Mouse (Mus musculus) heart, adult 2 months (tissue): ENCODE results near the gene Camta1.

Source experiments
- EP300 ChIP-seq: fragments of 200-500 bp; IDR thresholded peaks from 2 replicates; pipeline ENCODE4 v1.6.1; 2011; ENCODE audit warnings: low read depth, low read length, control low read depth; ENCODE audit not compliant: insufficient read depth
- POLR2A ChIP-seq: fragments of 200-500 bp; IDR thresholded peaks from 2 replicates; pipeline ENCODE4 v1.6.1; 2011; ENCODE audit warnings: mild to moderate bottlenecking, low read depth, low read length, control low read depth; ENCODE audit not compliant: insufficient read depth

DNA sequence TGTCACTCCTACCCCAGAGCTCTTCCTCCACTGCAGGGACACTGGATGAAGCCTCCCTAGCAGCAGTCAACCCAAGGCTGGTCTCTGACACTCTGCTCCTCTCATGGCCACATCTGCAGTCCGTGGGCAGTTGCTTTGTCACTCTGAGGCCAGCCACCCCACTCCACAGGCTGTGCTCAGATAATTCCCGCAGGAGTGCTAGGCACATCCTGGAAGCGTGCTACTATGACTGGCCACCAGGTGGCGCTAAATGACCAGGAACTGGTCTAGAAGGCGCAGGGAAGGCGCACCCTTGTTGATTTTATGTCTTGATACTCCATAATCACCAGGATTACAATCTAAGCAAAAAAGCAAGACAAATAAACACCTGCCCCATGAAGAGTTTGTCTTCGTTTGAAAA lies 704.8 kb downstream of the Camta1 start:
- TF ChIP-seq EP300, result peak; percentile 81; the same call in 1 of the 2 replicates
- TF ChIP-seq POLR2A, result no peak
